Mouse (Mus musculus) testis, adult 2 months (tissue): ENCODE measurements around the gene Rag2. TPM values are rescaled to one million over a fixed set of nuclear protein-coding genes. Genes with fewer than 3 reads are reported as not detected.

Experiments used
- H3K27ac ChIP-seq: fragments of 200-500 bp; 2 replicates; pipeline ENCODE4 v1.5.1; 2012; ENCODE audit warnings: low read depth, low read length; ENCODE audit not compliant: control insufficient read depth, insufficient read depth
- H3K27me3 ChIP-seq: fragments of 200-500 bp; 2 replicates; pipeline ENCODE4 v1.6.1; 2012; ENCODE audit warnings: mild to moderate bottlenecking, low read length, moderate library complexity; ENCODE audit not compliant: control insufficient read depth, insufficient read depth
- H3K36me3 ChIP-seq: fragments of 200-500 bp; 2 replicates; pipeline ENCODE4 v1.6.1; 2012; ENCODE audit warnings: mild to moderate bottlenecking, low read length; ENCODE audit not compliant: control insufficient read depth, insufficient read depth
- H3K4me1 ChIP-seq: fragments of 200-500 bp; 2 replicates; pipeline ENCODE4 v1.6.1; 2012; ENCODE audit warnings: low read length; ENCODE audit not compliant: control insufficient read depth, insufficient read depth
- H3K4me3 ChIP-seq: fragments of 200-500 bp; 2 replicates; pipeline ENCODE4 v1.5.1; 2012; ENCODE audit warnings: low read depth, mild to moderate bottlenecking, low read length, moderate library complexity, mixed read lengths; ENCODE audit not compliant: control insufficient read depth
- CTCF ChIP-seq: fragments of 200-500 bp; IDR thresholded peaks from 2 replicates; pipeline ENCODE4 v1.5.1; 2012; ENCODE audit warnings: low read depth, mild to moderate bottlenecking, inconsistent platforms, low read length, moderate library complexity; ENCODE audit not compliant: control insufficient read depth, insufficient read depth, insufficient replicate concordance
- POLR2A ChIP-seq: fragments of 200-500 bp; IDR thresholded peaks from 2 replicates; pipeline ENCODE4 v1.6.1; 2012; ENCODE audit warnings: low read depth, mild to moderate bottlenecking, inconsistent platforms, low read length, moderate library complexity; ENCODE audit not compliant: control insufficient read depth
- polyA plus RNA-seq: library from polyadenylated mRNA; depleted of rRNA; stranded (reverse); fragments of >200 nt; gene quantifications from 2 replicates; pipeline ENCODE4 v1.2.3, GENCODE M21; 2012; rRNA removed

The Rag2 gene
- polyA plus RNA-seq, result 0.35 and 0.37 TPM in 2 replicates

GRCm38 (mm10) chr2:101624526-101624925 lies at the start of gene Rag2:
Rag2 (plus strand) TSS chr2:101624718.
- H3K27me3 ChIP-seq, result no peaks in the 10 kb centered on the region
- no peaks in the 10 kb centered on the region for H3K36me3 ChIP-seq
- no peak within 1 kb of the TSS for H3K27ac ChIP-seq
- TF ChIP-seq CTCF, result no peak
- TF ChIP-seq POLR2A, result no peak
- H3K4me3 ChIP-seq, result no peak within 1 kb of the TSS
- peaks cover 2% of the 10 kb centered on the region for H3K4me1 ChIP-seq

- H3K27ac ChIP-seq, result no peak overlapping the region
- no peaks in the 10 kb centered on the region for H3K27me3 ChIP-seq
- no peaks in the 10 kb centered on the region for H3K4me1 ChIP-seq
- no peak for TF ChIP-seq CTCF
- H3K4me3 ChIP-seq, result no peak overlapping the region
- no peaks in the 10 kb centered on the region; the same call in 1 of the 2 replicates for H3K36me3 ChIP-seq
These were observed 47.3 kb upstream of the Rag2 start for GRCm38 (mm10) chr2:101577243-101577642.

- Histone ChIP-seq H3K27ac (no peak overlapping the region), H3K4me1 (no peaks in the 10 kb centered on the region), H3K36me3 (no peaks in the 10 kb centered on the region; the same call in 1 of the 2 replicates), H3K27me3 (no peaks in the 10 kb centered on the region), H3K4me3 (no peak overlapping the region)
- TF ChIP-seq CTCF (no peak), POLR2A (no peak)
These were observed 44.5 kb upstream of the Rag2 start for GRCm38 (mm10) chr2:101580027-101580426.

GRCm38 (mm10) chr2:101580428-101580827 lies 44.1 kb upstream of the Rag2 start:
- TF ChIP-seq CTCF (no peak), POLR2A (no peak)
- H3K4me3 ChIP-seq, result no peak overlapping the region
- no peaks in the 10 kb centered on the region for H3K27me3 ChIP-seq
- H3K27ac ChIP-seq, result no peak overlapping the region
- no peaks in the 10 kb centered on the region; the same call in 1 of the 2 replicates for H3K36me3 ChIP-seq
- H3K4me1 ChIP-seq, result no peaks in the 10 kb centered on the region

GRCm38 (mm10) chr2:101580977-101581376 lies 43.5 kb upstream of the Rag2 start:
- TF ChIP-seq CTCF (no peak), POLR2A (no peak)
- no peak overlapping the region for H3K27ac ChIP-seq
- H3K4me3 ChIP-seq, result no peak overlapping the region
- H3K4me1 ChIP-seq, result no peaks in the 10 kb centered on the region
- H3K36me3 ChIP-seq, result no peaks in the 10 kb centered on the region; the same call in 1 of the 2 replicates
- H3K27me3 ChIP-seq, result no peaks in the 10 kb centered on the region

GRCm38 (mm10) chr2:101581418-101581817 lies 43.1 kb upstream of the Rag2 start:
- Histone ChIP-seq H3K27ac (no peak overlapping the region), H3K4me3 (no peak overlapping the region)
- TF ChIP-seq POLR2A (no peak), CTCF (no peak)

GRCm38 (mm10) chr2:101591356-101591755 lies 33.2 kb upstream of the Rag2 start:
- Histone ChIP-seq H3K27ac (no peak overlapping the region), H3K36me3 (no peaks in the 10 kb centered on the region), H3K4me3 (no peak overlapping the region), H3K4me1 (no peaks in the 10 kb centered on the region), H3K27me3 (no peaks in the 10 kb centered on the region)
- TF ChIP-seq CTCF, result no peak
- no peak for TF ChIP-seq POLR2A

More at GRCm38 (mm10) chr2:101581418-101581817, 43.1 kb upstream of the Rag2 start:
- H3K27me3 ChIP-seq, result no peaks in the 10 kb centered on the region
- no peaks in the 10 kb centered on the region for H3K36me3 ChIP-seq
- no peaks in the 10 kb centered on the region for H3K4me1 ChIP-seq
